Mouse (Mus musculus) frontal cortex, adult 2 months (tissue): Measurements from ENCODE around the gene Col28a1. TPM values are rescaled to one million over a fixed set of nuclear protein-coding genes. Genes with fewer than 3 reads are reported as not detected.

Experiments
- DNase-seq, 2 experiments: peaks; one replicate each; pipeline ENCODE4 v3.0.0; 2022; ENCODE audit warnings: low spot score in 1 of 2; ENCODE audit errors: extremely low spot score in 1 of 2
- polyA plus RNA-seq: library from polyadenylated mRNA; depleted of rRNA; stranded (reverse); fragments of >200 nt; gene quantifications from 2 replicates; pipeline ENCODE4 v1.2.3, GENCODE M21; 2012

The Col28a1 gene
- polyA plus RNA-seq, 1 experiment: 0.72 TPM

DNA sequence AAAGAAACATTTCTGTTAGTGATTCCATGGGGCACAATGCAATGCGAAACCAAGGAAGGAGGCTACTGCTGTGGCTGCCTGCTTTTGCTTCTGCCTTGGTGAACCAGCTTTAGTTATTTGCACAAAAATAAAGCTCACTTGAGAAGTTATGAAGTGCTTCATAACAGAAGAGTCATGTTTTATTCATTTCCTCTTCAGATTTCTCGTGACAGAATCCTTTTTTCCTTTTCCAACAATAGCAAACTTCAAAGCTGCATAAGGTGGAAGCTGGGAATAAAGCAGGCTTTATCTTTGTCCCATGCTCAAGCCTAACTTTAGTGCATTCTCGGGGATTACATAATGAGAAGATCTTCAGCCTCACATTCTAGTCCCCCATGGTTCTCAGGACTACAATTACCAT is 65.9 kb downstream of the Col28a1 start:
- DNase-seq: peak in 1 of 2 experiments; percentile 32

DNA sequence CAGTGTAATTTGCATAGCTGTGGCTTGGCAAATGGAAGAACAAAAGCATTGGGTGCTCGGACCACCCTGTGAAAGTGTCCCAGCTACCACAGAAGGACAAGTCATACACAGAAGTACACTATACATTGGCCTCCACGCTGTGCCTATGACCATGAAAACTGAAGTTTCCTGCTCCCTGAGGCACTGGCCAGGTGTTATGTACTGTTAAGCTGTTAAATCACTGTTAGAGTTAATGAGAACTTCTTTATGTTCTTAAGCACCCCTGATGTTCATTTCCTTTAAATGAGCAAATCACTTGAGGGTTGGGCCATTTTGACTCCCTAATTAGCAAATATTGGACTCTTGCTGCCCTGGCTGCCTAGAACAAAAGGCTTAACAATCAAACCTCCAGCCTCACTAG is 73.3 kb downstream of the Col28a1 start:
- DNase-seq: no peak

DNA sequence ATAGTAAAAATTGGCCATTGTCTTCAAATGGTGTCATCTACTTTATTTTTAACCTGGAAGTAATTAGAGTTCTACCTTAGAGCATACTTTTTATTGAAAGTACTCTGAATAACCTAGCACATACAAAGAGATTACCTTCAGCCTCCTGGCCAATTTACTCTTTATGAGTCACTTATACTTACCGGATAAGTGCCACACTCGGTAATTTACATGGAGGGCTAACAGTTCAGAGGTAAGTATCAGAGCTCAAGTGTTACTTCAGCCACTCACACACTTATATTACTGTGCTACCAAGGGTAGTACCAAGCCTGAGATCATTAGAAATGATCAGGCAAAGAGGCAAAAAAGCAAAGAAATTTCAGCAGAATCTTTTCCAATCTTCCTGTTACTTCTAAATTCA is 73.8 kb downstream of the Col28a1 start:
- no peak for DNase-seq

DNA sequence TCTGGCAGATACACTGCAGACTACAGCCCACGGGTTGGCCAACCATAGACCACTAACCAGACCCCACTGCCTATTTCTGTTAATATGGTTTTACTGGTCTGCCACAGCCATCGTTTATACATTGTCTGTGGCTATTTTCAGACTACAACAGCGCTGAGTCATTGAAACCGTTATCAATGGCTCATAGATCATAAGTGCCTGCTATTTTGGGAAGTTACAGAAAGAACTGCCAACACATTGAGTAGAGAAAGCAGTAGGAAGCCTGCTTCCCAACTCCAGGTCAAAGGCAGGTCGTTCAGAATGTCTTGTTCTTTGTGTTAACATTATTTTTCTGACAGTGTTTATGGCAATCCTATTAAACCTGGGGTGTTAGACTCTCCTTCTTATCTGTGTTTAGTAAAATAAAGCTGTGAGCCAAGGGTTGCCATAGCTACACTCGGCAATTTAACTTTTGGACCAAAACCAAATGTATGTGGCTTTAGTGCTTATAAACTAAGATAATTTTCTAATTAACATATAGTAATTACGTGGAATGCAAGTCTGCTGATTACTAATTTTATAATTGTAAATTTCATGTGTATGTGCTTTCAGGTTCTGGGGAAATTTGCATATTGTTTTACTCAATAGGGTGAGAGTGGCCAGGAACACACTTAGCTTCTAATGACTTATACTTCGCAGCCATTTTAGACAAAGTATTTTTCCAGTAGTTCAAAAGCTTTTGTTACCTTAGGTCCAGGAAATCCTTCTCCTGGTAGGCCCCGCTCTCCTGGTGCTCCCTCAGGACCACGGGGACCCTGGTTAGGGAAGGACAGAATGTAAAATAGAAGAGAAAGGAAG is 86.3 kb downstream of the Col28a1 start:
- no peak for DNase-seq

DNA sequence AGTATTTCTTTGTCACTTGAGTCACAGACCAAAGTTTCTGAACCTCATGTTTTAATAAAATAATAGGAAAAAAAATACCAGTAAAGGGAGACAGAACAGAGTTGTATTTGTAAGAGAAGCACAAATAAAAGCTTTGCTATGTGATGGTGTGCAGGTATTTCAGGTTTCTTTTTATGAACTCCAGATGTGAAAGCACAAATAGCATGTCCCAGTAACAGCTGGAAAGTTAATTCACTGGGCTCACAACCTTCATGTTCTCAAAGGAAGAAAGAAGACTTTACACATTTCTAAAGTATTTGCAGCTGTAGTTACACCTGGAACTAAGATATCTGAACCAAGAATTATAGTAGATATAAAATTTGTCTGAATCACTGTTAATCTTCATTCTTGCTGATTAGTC is 91.2 kb downstream of the Col28a1 start:
- DNase-seq: no peak

DNA sequence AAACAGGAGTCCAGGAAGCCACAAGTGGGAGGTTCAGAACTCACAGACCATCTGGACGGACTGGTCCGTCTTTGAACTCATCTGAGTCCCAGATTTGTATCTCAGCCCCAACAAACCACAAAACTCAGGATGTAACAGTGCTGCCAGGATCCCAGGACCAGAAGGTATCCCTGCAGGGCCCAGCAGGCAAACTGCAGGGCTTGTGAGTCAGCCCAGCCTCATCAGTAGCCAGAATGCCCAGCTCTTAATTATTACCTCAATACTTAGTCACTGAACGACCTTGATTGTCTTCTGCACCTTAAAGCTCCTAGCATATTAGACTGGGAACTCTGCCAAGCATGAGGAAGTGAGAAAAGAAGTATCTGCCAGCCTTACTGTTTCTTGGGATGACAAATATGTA is 96.6 kb downstream of the Col28a1 start:
- no peak for DNase-seq

DNA sequence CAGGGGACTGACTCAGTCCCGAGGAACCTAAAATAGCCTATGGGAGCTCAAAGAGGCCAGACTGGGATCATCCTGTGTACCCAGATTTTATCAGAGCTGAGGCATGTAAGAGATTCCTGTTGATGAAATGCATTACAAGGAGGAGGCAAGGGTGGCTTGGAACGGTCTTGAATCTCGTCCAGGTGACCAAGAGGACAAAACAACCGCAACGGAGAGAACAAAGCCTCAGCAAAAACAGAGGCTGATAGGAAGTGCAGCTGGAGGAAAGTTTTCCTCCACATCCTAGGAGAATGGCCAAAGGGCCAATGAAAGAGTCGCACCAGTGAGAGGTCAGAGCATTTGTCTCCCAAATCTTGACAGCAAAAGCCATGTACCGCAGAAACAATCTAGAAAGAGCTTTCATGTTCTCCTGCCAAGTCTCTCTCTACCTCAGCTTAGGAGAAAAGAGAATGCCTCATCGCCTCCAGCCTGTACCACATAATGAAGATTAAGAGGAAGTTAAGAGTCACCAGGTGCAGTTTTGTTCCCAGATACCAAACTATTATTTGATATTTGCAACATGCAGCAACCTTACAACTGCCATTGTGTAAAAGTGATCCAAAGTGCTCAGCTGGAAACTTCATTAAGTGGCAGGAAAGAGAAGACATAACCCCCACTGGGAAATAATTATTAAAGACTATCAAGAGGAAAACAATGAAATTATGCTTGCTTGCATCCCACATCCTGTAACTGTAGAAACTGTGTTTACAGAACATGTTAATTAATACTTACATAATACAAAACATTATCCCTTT is 98.1 kb downstream of the Col28a1 start:
- DNase-seq: no peak

DNA sequence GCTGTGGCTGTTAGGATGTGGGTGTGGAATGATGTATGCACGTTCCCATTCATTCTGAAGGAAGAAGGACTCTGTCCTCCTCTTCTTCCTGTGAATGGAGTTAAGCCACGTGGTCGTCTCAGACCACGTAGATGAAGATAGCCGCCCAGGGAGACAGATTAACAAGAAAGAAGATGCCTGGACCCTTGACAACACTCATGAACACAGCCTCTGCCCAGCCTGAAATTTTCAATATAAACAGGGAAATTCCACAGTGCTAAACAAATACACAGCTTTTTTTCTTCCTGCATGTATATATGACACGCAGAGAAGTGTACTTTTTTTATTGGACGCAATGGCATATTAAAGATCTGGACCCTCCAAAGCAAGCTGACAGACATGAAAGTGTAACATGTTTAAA is 98.9 kb downstream of the Col28a1 start:
- DNase-seq: no peak

DNA sequence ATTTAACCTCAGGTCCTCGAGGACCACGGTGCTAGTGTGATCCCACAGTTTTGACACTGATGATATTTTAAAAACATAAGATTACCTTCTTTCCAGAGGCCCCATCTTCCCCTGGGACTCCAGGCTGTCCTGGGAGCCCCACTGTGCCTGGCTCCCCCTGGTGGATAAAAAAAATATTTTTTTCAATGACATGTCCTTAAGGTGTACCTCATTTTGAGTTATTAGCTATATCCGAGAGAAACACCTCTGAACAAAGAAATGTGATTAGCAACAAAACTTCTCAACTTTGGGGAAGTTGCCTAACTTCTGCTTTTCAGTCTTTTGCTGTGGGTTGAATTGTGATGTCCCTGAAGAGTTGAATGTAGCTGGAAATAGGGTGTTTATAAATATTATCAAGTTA is 105.6 kb downstream of the Col28a1 start:
- DNase-seq: peak in 1 of 2 experiments; percentile 70

DNA sequence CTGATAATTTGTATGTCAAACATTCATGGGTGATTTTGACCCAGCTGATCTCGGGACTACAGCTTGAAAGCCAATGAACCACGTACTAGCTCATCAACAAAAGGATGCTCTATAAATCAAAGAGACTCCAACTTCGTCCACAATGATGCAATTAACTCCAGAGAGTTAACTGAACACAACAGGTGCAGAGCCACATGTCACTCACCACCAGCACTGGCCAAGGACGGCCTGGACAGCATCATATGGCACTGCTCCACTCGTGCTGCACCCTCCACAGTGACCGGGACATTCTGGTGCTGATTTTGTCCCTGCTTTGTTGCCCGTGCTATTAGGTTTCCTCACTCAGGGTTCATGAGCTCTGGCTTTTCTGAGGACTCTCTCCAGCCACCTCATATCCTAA is 107.6 kb downstream of the Col28a1 start:
- DNase-seq: no peak

DNA sequence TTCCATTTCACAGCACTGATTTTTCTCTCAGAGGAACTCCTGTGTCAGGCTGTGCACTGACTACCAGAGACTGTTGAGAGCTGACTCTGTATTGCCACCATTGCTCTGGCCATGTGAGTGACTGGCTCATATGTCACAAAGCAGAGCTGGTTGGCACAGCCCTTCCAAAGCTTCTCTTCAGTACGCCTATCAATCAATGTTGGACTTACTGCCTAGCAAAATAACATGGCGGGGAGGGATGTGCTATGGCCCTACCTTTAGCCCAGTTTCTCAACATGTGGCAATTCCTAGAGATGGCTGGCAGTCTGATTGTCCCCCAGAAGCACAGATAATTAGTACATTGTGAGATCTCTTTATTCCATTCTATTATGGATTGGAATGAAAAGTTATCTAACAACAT is 109.2 kb downstream of the Col28a1 start:
- no peak for DNase-seq

DNA sequence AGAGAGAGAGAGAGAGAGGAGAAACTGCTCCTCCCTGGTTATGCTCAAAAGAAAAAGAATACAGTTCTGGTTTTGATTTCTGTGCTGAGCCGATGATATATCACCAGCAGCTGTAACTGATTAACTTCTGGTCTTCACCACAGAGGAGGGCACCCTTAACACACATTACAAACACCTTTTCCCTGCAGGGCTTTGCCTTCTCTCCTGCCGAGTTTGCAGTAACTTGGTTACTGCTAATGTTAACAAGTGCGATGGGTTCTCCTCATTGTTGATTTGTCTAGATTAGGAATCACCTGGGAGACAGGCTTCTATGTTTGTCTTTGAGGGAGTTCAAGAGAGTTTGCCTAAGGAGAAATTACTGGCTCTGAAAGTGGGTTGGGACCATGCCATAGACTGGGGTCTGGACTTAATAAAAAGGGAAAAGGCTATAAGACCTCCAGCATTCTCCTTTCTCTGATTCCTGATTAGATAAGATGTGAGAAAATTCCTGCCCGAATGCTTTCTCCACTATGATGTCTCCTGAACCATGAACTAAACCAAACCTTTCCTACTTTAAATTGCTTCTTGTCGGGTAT is 114.8 kb downstream of the Col28a1 start:
- DNase-seq: no peak

DNA sequence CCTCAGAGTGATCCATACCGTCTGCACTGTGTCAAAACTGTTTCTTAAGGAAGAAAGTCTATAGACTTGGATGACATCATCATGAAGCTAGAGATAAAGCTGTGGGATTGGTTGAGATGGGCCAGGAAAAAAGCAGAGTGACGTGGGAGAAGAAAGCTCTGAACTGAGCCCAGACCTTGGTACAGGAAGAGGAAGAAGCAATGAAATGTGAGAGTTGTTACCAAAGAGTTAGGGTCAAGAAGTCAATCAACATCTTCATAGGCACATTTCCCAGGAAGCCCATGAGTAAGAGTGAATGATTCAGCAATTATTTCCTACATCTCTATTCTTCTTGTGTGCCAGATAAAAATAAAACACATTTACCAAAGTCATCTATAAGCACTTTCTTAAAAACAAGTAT is 117.5 kb downstream of the Col28a1 start:
- no peak for DNase-seq

DNA sequence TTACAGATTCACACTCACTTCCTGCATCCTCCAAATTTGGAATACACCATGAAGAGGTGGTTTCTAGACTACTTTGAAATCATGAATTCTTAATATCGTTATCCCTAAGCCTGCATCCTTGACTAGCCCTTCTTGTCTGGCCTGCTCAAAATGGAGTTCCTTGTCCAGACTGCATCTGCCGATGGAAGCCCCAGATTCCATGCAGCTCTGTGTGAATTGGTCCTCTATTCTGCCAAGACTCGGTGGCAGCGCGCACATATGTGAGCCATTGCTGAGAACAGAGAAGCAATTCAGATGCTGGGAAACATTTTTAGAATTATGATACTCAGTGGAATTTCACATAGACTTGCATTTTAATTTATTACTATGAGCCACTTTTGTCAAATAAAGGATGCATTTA is 123.4 kb downstream of the Col28a1 start:
- DNase-seq: peak in 1 of 2 experiments; percentile 16

DNA sequence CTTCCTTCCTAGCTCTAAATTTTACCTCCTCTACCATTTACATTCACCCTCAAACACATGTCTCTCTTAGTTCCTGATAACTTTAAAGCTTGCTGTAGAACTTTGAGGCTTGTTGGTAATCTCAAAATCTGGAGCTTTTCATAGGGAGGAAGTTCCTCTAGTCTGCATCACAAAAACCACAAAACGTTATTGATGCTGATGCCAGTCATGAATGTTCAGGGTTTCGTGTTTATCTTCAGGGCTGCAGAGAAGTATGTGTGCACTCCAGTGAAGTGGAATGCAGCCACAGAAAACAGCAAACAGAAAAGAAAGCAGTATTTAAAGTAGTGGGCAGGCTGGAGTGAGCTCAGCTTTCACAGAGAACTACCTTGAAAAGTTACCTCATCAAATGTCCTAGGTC is 124.0 kb downstream of the Col28a1 start:
- DNase-seq: no peak

DNA sequence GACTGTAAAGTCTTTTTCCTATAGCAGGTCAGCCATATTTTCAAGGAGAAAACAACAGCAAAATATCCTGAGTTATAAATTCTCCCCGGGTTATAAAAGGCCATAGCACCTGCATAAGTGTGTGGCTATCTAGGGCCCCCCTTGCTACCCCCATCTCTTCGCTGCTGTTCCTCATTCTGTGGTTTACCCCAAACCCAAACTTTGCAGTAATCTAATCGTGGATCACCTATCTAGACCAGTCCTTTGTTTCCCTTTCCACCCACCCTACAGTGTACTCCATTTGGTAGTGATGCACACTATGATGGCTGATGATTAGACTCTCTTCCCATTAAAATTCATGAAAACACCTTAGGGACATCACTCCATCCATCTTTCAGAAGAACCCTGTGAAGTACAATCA is 125.3 kb downstream of the Col28a1 start:
- DNase-seq: no peak

DNA sequence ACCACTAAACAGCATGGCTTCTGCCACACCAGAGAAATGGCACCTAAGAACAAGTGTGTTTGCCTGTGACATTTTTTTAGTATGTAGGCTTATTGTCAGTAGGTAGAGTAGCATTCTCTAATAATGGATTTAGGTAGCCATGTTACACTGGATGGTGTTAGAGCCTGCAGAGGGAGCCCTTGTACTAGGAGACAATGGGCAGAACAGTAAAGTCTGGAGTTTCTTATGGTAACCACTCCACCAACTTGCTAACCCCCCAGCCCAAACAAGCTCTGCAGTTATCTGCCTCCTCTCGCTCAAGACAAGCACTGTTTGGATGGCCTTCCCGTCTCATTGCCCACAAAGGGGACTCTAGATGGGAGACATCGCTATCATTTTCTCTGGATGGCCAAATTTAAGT is 126.2 kb downstream of the Col28a1 start:
- DNase-seq: peak in 1 of 2 experiments; percentile 67

DNA sequence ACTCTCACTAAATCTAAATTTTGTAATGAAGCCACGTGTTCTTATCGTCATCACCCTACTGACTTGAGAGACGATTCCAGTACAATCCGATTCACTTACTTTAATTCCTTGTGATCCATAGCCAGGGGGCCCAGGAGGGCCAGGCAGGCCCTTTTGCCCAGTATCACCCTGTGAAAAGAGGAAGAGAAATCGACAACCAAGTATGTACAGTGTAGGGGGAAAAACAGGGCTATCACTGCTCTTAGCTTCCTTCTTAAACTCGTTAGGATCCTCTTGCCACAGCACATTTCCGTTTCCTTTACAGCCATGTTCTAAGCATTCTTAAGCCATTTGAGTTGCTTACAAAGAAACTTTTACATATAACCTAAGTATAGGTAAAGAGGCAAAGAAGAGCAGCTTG is 133.2 kb downstream of the Col28a1 start:
- DNase-seq: no peak

DNA sequence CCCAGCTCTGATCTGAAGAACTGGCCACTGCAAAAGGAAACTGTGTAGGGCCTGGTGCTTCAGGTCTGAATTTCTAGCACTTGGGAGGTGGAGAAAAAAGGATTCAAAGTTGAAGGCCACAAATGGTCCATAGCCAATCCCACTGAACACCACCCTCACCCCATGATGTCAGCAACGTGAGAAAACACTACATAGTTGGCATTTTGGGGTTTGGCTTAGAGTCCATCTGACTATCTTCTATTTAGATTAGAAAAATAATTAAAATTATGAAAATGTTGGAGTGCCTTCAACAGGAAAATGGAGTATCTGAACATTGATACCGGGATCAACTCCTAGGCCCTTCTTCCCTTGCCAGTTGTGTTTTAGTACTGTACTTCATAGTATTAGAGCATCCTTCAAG is 144.2 kb downstream of the Col28a1 start:
- no peak for DNase-seq

DNA sequence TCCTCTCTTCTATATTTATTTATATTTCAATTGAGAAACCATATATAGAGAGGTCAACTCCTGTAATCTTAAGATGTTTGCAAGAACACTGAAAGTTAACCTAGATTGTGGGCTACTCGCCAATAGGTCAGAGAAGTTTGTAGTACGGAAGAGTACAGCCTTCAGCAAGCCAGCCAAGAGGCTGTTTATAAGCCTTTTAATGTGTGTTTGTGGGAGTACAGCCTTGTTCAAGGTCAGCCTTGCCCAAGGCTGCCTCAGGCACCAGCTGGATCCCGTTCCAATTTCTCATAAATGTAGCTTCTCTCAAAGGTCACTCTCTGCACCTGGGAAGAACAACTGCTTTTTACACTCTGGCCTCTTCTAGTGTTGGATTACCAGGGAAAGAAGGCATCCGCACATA is 146.0 kb downstream of the Col28a1 start:
- DNase-seq: no peak

DNA sequence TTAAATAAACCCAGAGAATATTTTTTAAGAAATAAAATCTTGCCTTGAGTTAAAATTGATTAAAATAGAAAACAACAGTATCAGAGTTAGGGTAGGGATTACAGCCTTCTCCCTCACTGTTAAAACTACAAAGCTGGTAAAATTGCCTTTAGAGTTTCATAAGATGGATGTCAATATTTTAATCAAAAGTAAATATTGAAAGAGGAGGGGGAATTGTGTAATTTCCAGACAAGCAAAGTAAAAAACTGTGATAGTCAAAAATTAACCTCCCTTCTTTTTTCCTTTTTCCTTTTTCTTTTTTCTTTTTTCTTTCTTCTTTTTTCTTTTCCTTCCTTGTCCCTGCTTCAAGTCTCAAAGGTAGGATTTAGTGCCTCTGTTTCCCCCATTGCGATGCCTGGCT is 146.6 kb downstream of the Col28a1 start:
- no peak for DNase-seq

DNA sequence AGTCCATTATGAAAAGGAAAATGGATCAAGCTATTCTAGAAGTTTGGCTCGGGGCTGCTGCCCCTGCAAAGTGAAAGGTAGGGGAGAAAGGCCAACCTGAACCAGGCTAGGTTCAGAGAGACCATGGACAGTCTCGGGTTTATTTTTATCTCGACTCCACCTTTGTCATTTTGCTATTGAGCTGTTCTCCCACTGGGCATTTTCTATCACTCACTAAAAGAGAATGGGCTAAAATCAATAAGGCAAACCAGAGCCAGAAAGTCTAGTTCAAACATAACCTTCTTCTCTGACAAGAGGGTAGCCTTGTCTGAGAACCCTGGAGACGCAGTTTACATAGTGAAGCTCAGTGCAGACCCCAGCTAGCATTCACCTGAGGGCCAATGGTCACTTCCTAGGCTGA is 163.7 kb downstream of the Col28a1 start:
- DNase-seq: no peak
